Mouse (Mus musculus): ENCODE measurements around the gene Gm11634. TPM values are rescaled to one million over a fixed set of nuclear protein-coding genes. Genes with fewer than 3 reads are reported as not detected.

Gene Gm11634
- polyA plus RNA-seq (2017; shearing (Covaris generic)), result not detected

DNA sequence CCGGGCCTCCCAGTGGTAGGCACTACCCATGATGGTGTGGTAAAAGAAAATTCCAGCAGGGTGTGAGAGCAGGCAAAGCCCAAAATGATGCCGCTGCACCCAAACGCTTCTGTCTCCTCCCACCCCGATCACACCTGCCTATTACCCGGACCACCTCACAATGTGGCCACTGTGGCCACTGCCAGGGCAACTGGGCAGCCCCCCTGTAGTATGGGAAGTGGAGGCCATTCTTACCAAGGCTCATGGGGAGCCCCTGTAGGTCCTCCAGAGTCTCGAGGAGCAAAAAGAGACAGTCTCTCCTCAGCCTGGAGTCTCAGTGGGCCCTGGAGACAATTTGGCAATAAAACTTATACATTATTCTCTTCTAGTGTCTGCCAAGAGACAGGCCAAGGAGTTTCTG, at the start of gene Gm11634:
TSS of gene Gm11634 (minus strand) at position 101 of the 400 bp plus-strand sequence.

GRCm38 (mm10) chr11:101626995-101627856, 28.2 kb upstream of the Gm11634 start, which contains the start of gene Rdm1:
TSS of gene Rdm1 (plus strand) at chr11:101627195.

DNA sequence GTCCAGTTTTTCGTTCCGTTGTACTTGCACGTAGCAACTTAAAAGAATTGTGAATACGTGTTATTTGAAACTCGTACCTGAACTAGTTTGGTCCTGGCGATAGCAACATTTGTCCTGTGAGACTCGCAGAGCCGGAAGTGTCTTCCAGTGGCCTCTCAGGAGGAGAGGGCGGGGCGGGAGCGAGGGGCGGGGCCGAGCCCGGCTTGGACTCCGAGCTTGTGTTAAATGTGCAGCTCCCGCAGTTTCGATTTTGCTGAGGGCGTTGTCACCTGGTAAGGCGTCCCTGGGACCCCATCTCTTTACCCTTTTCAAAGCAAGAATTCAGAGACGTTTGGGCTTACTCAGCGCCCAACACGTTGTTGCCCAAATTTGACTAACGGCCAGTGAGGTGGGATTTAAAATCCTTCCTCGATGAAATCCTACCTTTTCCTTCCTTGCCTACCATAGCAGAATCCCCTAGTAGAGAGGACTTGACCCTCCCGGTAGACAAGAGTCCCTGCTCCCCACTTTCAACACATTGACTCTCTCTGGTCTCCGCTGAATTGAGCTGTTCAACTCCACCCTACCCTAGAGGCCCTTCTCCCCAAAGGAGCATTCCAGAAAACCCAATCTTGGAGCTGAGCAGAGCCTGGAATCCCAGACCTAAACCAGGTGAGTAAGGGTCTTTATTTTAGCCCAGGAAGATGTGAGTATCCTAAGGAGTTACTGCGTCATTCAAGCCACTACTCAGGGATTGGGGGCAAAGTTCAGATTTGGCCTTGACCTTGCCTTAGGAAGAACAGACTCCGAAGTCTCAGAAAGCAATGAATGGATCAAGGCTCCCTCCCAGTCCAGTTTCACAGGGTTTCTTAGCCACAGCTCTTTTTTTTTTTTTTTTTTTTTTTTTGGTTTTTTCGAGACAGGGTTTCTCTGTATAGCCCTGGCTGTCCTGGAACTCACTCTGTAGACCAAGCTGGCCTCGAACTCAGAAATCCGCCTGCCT, 16.7 kb downstream of the Gm11634 start, which contains the start of gene Tmem106a:
TSS of gene Tmem106a (plus strand) at position 189 of the 982 bp plus-strand sequence.

GRCm38 (mm10) chr11:101551751-101552475, 47.1 kb downstream of the Gm11634 start, which contains the start of the genes Brca1 and Nbr1:
TSS of gene Brca1 (minus strand) at chr11:101551955.
TSS of gene Nbr1 (plus strand) at chr11:101552149.

Other genes starting within 250 kb of the Gm11634 start
- gene G6pc, start 231.7 kb downstream of the Gm11634 start, polyA plus RNA-seq (2017; shearing (Covaris generic)), result not detected
- 26.2 TPM for gene Aarsd1, start 181.6 kb downstream of the Gm11634 start, polyA plus RNA-seq (2017; shearing (Covaris generic))
- 3.5 TPM for gene Gm27029, start 174.5 kb downstream of the Gm11634 start, polyA plus RNA-seq (2017; shearing (Covaris generic))
- gene Rundc1, start 174.2 kb downstream of the Gm11634 start, polyA plus RNA-seq (2017; shearing (Covaris generic)), result 33.8 TPM
- gene Ptges3l, start 173.9 kb downstream of the Gm11634 start, polyA plus RNA-seq (2017; shearing (Covaris generic)), result 4.8 TPM
- 323 TPM for gene Rpl27, start 157.0 kb downstream of the Gm11634 start, polyA plus RNA-seq (2017; shearing (Covaris generic))
- gene Ifi35, start 150.8 kb downstream of the Gm11634 start, polyA plus RNA-seq (2017; shearing (Covaris generic)), result 127 TPM
- gene Rnd2, start 134.3 kb downstream of the Gm11634 start, polyA plus RNA-seq (2017; shearing (Covaris generic)), result 0.27 TPM
- 0.62 TPM for gene Vat1, start 133.0 kb downstream of the Gm11634 start, polyA plus RNA-seq (2017; shearing (Covaris generic))
- gene Brca1, start 47.3 kb downstream of the Gm11634 start, polyA plus RNA-seq (2017; shearing (Covaris generic)), result 2.2 TPM
- 136 TPM for gene Nbr1, start 47.1 kb downstream of the Gm11634 start, polyA plus RNA-seq (2017; shearing (Covaris generic))
- gene Tmem106a, start 17.0 kb downstream of the Gm11634 start, polyA plus RNA-seq (2017; shearing (Covaris generic)), result 15.4 TPM
- 45.2 TPM for gene Rdm1, start 27.9 kb upstream of the Gm11634 start, polyA plus RNA-seq (2017; shearing (Covaris generic))
- gene Arl4d, start 66.3 kb upstream of the Gm11634 start, polyA plus RNA-seq (2017; shearing (Covaris generic)), result 12.0 TPM
- gene Dhx8, start 133.7 kb upstream of the Gm11634 start, polyA plus RNA-seq (2017; shearing (Covaris generic)), result 52.8 TPM
- gene Etv4, start 186.1 kb upstream of the Gm11634 start, polyA plus RNA-seq (2017; shearing (Covaris generic)), result not detected

All from effector memory CD4-positive, alpha-beta T cell, adult 7 months (primary cell).